Mouse (Mus musculus) cerebellum, adult 2 months (tissue): ENCODE measurements at regions not wholly inside any gene's neighbourhood (a gene's known extent, or its start where the extent isn't known, plus 50 kb on each side); places are given as distances from the start of the nearest gene placed in this dataset.

ENCODE experiments used
- DNase-seq, 2 experiments: peaks; one replicate each; pipeline ENCODE4 v3.0.0; 2021
- H3K27ac ChIP-seq: fragments of 200-500 bp; 2 replicates; pipeline ENCODE4 v1.5.1; 2012; ENCODE audit warnings: low read length, control low read depth, inconsistent platforms; ENCODE audit not compliant: insufficient read depth
- H3K27me3 ChIP-seq: fragments of 200-500 bp; 2 replicates; pipeline ENCODE4 v1.6.1; 2012; ENCODE audit warnings: inconsistent platforms, mild to moderate bottlenecking, low read length, moderate library complexity; ENCODE audit not compliant: control insufficient read depth, insufficient read depth
- H3K4me1 ChIP-seq: fragments of 200-500 bp; 2 replicates; pipeline ENCODE4 v1.6.1; 2011; ENCODE audit warnings: low read length; ENCODE audit not compliant: control insufficient read depth, insufficient read depth
- H3K4me3 ChIP-seq: fragments of 200-500 bp; replicated peaks from 2 replicates; pipeline ENCODE3; 2011; ENCODE audit warnings: mild to moderate bottlenecking, low read depth, low read length, control low read depth; ENCODE audit not compliant: insufficient read depth
- CTCF ChIP-seq: fragments of 200-500 bp; IDR thresholded peaks from 2 replicates; pipeline ENCODE4 v1.5.1; 2011; ENCODE audit warnings: low read depth, mild to moderate bottlenecking, control low read depth, low read length, moderate library complexity, borderline replicate concordance; ENCODE audit not compliant: insufficient read depth
- POLR2A ChIP-seq: fragments of 200-500 bp; IDR thresholded peaks from 2 replicates; pipeline ENCODE4 v1.6.1; 2011; ENCODE audit warnings: low read length, control low read depth, borderline replicate concordance; ENCODE audit not compliant: insufficient read depth
- WGBS: fragments of 180-500 bp; shearing (Covaris S2); methylation state at CpG from one replicate; pipeline ENCODE4 v1.1.7; 2018; 5-methylcytosine and 5-hydroxymethylcytosine counted together

- no peak overlapping the region for H3K27ac ChIP-seq
- DNase-seq = no peak
- 0 out of 2 replicates have a peak, but pooled peaks cover 1% of the 10 kb centered on the region for H3K27me3 ChIP-seq
- TF ChIP-seq CTCF (no peak), POLR2A (no peak)
- H3K4me3 ChIP-seq = no peak overlapping the region
- WGBS = 62% methylated on average over 2 of the region's 2 CpGs
- no peaks in the 10 kb centered on the region for H3K4me1 ChIP-seq
Observed at GRCm38 (mm10) chr6:51085547-51085946, 346.9 kb upstream of the Nfe2l3 start.

- TF ChIP-seq POLR2A = no peak
- no peak for TF ChIP-seq CTCF
- Histone ChIP-seq H3K27me3 (0 out of 2 replicates have a peak, but pooled peaks cover 1% of the 10 kb centered on the region), H3K4me1 (no peaks in the 10 kb centered on the region), H3K4me3 (no peak overlapping the region), H3K27ac (no peak overlapping the region)
- WGBS = 96% methylated on average over 4 of the region's 4 CpGs
- no peak for DNase-seq
Observed at GRCm38 (mm10) chr6:51086347-51086746, 346.1 kb upstream of the Nfe2l3 start.

GRCm38 (mm10) chr6:51087806-51088205, 344.7 kb upstream of the Nfe2l3 start:
- TF ChIP-seq POLR2A = no peak
- TF ChIP-seq CTCF = no peak
- 93% methylated on average over 2 of the region's 2 CpGs for WGBS

GRCm38 (mm10) chr6:51088641-51089372, 343.7 kb upstream of the Nfe2l3 start:
- WGBS = 48% methylated on average over 6 of the region's 6 CpGs
- Histone ChIP-seq H3K4me1 (no peaks in the 10 kb centered on the region), H3K4me3 (no peak overlapping the region), H3K27me3 (no peaks in the 10 kb centered on the region), H3K27ac (no peak overlapping the region)
- no peak for DNase-seq
- TF ChIP-seq POLR2A (no peak), CTCF (no peak)

More at GRCm38 (mm10) chr6:51087806-51088205, 344.7 kb upstream of the Nfe2l3 start:
- no peak for DNase-seq
- 0 out of 2 replicates have a peak, but pooled peaks cover 1% of the 10 kb centered on the region for H3K27me3 ChIP-seq
- H3K27ac ChIP-seq = no peak overlapping the region
- no peak overlapping the region for H3K4me3 ChIP-seq
- no peaks in the 10 kb centered on the region for H3K4me1 ChIP-seq

GRCm38 (mm10) chr6:51093196-51093595, 339.3 kb upstream of the Nfe2l3 start:
- TF ChIP-seq POLR2A = no peak
- TF ChIP-seq CTCF = no peak

GRCm38 (mm10) chr6:51094304-51094703, 338.2 kb upstream of the Nfe2l3 start:
- DNase-seq = no peak
- Histone ChIP-seq H3K4me1 (no peaks in the 10 kb centered on the region), H3K4me3 (no peak overlapping the region), H3K27ac (no peak overlapping the region), H3K27me3 (no peaks in the 10 kb centered on the region)
- 88% methylated on average over 10 of the region's 10 CpGs for WGBS
- TF ChIP-seq CTCF = no peak
- no peak for TF ChIP-seq POLR2A

More at GRCm38 (mm10) chr6:51093196-51093595, 339.3 kb upstream of the Nfe2l3 start:
- Histone ChIP-seq H3K27me3 (no peaks in the 10 kb centered on the region), H3K27ac (no peak overlapping the region), H3K4me1 (no peaks in the 10 kb centered on the region), H3K4me3 (no peak overlapping the region)
- DNase-seq = no peak
- WGBS = 93% methylated on average over 4 of the region's 4 CpGs

- Histone ChIP-seq H3K4me1 (no peaks in the 10 kb centered on the region), H3K4me3 (no peak overlapping the region), H3K27me3 (no peaks in the 10 kb centered on the region), H3K27ac (no peak overlapping the region)
- no peak for DNase-seq
- TF ChIP-seq CTCF (no peak), POLR2A (no peak)
- WGBS = 57% methylated on average over 6 of the region's 6 CpGs
Observed at GRCm38 (mm10) chr6:51097488-51097887, 335.0 kb upstream of the Nfe2l3 start.

GRCm38 (mm10) chr6:51100341-51100740, 332.1 kb upstream of the Nfe2l3 start:
- no peak for DNase-seq
- no peak overlapping the region for H3K4me3 ChIP-seq
- no peak for TF ChIP-seq POLR2A
- no peaks in the 10 kb centered on the region for H3K4me1 ChIP-seq
- no peak overlapping the region for H3K27ac ChIP-seq
- 90% methylated on average over 4 of the region's 4 CpGs for WGBS
- no peaks in the 10 kb centered on the region for H3K27me3 ChIP-seq
